Mouse (Mus musculus): ENCODE data around the gene Actl11. TPM values are rescaled to one million over a fixed set of nuclear protein-coding genes. Genes with fewer than 3 reads are reported as not detected.

The Actl11 gene
- polyA plus RNA-seq, 1 experiment from 2014 or later: not detected

GRCm38 (mm10) chr9:107901627-107901914 is 26.7 kb upstream of the Actl11 start:
- ATAC-seq (ENCODE audit: insufficient read depth, low FRiP score): no peak
- Histone ChIP-seq H3K9me3 (replicated peaks; ENCODE audit: control insufficient read depth, low read length) (no peaks in the 10 kb centered on the region), H3K27ac (ENCODE audit: low read length) (no peak overlapping the region), H3K27me3 (ENCODE audit: control insufficient read depth, insufficient read depth, low read length) (no peaks in the 10 kb centered on the region), H3K9ac (ENCODE audit: low read length) (no peak overlapping the region; the same call in 1 of the 2 replicates), H3K4me1 (ENCODE audit: control insufficient read depth, insufficient read depth, low read length) (peaks cover 13% of the 10 kb centered on the region), H3K36me3 (ENCODE audit: control insufficient read depth, insufficient read depth, low read length) (no peaks in the 10 kb centered on the region), H3K4me2 (ENCODE audit: low read depth, low read length) (peak overlapping the region; percentile 48; the same call in 1 of the 2 replicates), H3K4me3 (replicated peaks; ENCODE audit: low read length) (no peak overlapping the region)
- 25% methylated on average over 17 of the region's 17 CpGs for WGBS

GRCm38 (mm10) chr9:107904726-107905125 is 23.5 kb upstream of the Actl11 start:
- no peaks in the 10 kb centered on the region for H3K36me3 ChIP-seq (ENCODE audit: control insufficient read depth, insufficient read depth, low read length)
- 4% methylated on average over 4 of the region's 4 CpGs for WGBS
- no peak; the same call in 1 of the 2 replicates for ATAC-seq (ENCODE audit: insufficient read depth, low FRiP score)
- H3K27ac ChIP-seq (ENCODE audit: low read length): peak overlapping the region; percentile 63; the same call in 1 of the 2 replicates
- no peaks in the 10 kb centered on the region for H3K9me3 ChIP-seq (replicated peaks; ENCODE audit: control insufficient read depth, low read length)
- H3K4me2 ChIP-seq (ENCODE audit: low read depth, low read length): no peak overlapping the region
- peaks cover 21% of the 10 kb centered on the region for H3K4me1 ChIP-seq (ENCODE audit: control insufficient read depth, insufficient read depth, low read length)
- no peaks in the 10 kb centered on the region for H3K27me3 ChIP-seq (ENCODE audit: control insufficient read depth, insufficient read depth, low read length)
- H3K9ac ChIP-seq (ENCODE audit: low read length): no peak overlapping the region
- no peak overlapping the region for H3K4me3 ChIP-seq (replicated peaks; ENCODE audit: low read length)

GRCm38 (mm10) chr9:107906252-107906966 is 21.9 kb upstream of the Actl11 start, which contains the start of gene Mst1r:
Mst1r (plus strand) TSS chr9:107906873.
- no peaks in the 10 kb centered on the region for H3K36me3 ChIP-seq (ENCODE audit: control insufficient read depth, insufficient read depth, low read length)
- H3K9ac ChIP-seq (ENCODE audit: low read length): peak within 1 kb of the TSS; percentile 82
- H3K4me2 ChIP-seq (ENCODE audit: low read depth, low read length): peak within 1 kb of the TSS; percentile 76
- H3K9me3 ChIP-seq (replicated peaks; ENCODE audit: control insufficient read depth, low read length): no peaks in the 10 kb centered on the region
- peak within 1 kb of the TSS; percentile 95 for H3K27ac ChIP-seq (ENCODE audit: low read length)
- 14% methylated on average over 19 of the region's 19 CpGs for WGBS
- H3K27me3 ChIP-seq (ENCODE audit: control insufficient read depth, insufficient read depth, low read length): no peaks in the 10 kb centered on the region
- H3K4me1 ChIP-seq (ENCODE audit: control insufficient read depth, insufficient read depth, low read length): peaks cover 35% of the 10 kb centered on the region
- H3K4me3 ChIP-seq (replicated peaks; ENCODE audit: low read length): peak within 1 kb of the TSS; percentile 60
- peak; percentile 82 for ATAC-seq (ENCODE audit: insufficient read depth, low FRiP score)

- 41% methylated on average over 31 of the region's 31 CpGs for WGBS
- H3K27ac ChIP-seq (ENCODE audit: low read length): peak overlapping the region; percentile 95
- no peak for ATAC-seq (ENCODE audit: insufficient read depth, low FRiP score)
- no peaks in the 10 kb centered on the region for H3K36me3 ChIP-seq (ENCODE audit: control insufficient read depth, insufficient read depth, low read length)
- H3K9ac ChIP-seq (ENCODE audit: low read length): peak overlapping the region; percentile 82
- H3K4me1 ChIP-seq (ENCODE audit: control insufficient read depth, insufficient read depth, low read length): peaks cover 37% of the 10 kb centered on the region
- H3K9me3 ChIP-seq (replicated peaks; ENCODE audit: control insufficient read depth, low read length): no peaks in the 10 kb centered on the region
- H3K4me3 ChIP-seq (replicated peaks; ENCODE audit: low read length): peak overlapping the region; percentile 60
- no peaks in the 10 kb centered on the region for H3K27me3 ChIP-seq (ENCODE audit: control insufficient read depth, insufficient read depth, low read length)
- peak overlapping the region; percentile 76 for H3K4me2 ChIP-seq (ENCODE audit: low read depth, low read length)
These were observed 21.1 kb upstream of the Actl11 start for GRCm38 (mm10) chr9:107906967-107907800.

- Histone ChIP-seq H3K9ac (ENCODE audit: low read length) (peak overlapping the region; percentile 82), H3K27ac (ENCODE audit: low read length) (peak overlapping the region; percentile 95)
These were observed 20.5 kb upstream of the Actl11 start for GRCm38 (mm10) chr9:107907801-107908120.

GRCm38 (mm10) chr9:107908410-107909158 is 19.7 kb upstream of the Actl11 start:
- Histone ChIP-seq H3K9ac (ENCODE audit: low read length) (peak overlapping the region; percentile 82), H3K27ac (ENCODE audit: low read length) (peak overlapping the region; percentile 95), H3K27me3 (ENCODE audit: control insufficient read depth, insufficient read depth, low read length) (no peaks in the 10 kb centered on the region), H3K36me3 (ENCODE audit: control insufficient read depth, insufficient read depth, low read length) (peaks cover 4% of the 10 kb centered on the region; the same call in 1 of the 2 replicates), H3K4me2 (ENCODE audit: low read depth, low read length) (peak overlapping the region; percentile 76), H3K9me3 (replicated peaks; ENCODE audit: control insufficient read depth, low read length) (no peaks in the 10 kb centered on the region), H3K4me3 (replicated peaks; ENCODE audit: low read length) (peak overlapping the region; percentile 60), H3K4me1 (ENCODE audit: control insufficient read depth, insufficient read depth, low read length) (peaks cover 37% of the 10 kb centered on the region)
- WGBS: 23% methylated on average over 18 of the region's 18 CpGs
- ATAC-seq (ENCODE audit: insufficient read depth, low FRiP score): peak; percentile 63; the same call in 1 of the 2 replicates

More at GRCm38 (mm10) chr9:107907801-107908120, 20.5 kb upstream of the Actl11 start:
- Histone ChIP-seq H3K4me3 (replicated peaks; ENCODE audit: low read length) (peak overlapping the region; percentile 60), H3K9me3 (replicated peaks; ENCODE audit: control insufficient read depth, low read length) (no peaks in the 10 kb centered on the region), H3K36me3 (ENCODE audit: control insufficient read depth, insufficient read depth, low read length) (no peaks in the 10 kb centered on the region), H3K4me2 (ENCODE audit: low read depth, low read length) (peak overlapping the region; percentile 76), H3K27me3 (ENCODE audit: control insufficient read depth, insufficient read depth, low read length) (no peaks in the 10 kb centered on the region), H3K4me1 (ENCODE audit: control insufficient read depth, insufficient read depth, low read length) (peaks cover 37% of the 10 kb centered on the region)
- no peak for ATAC-seq (ENCODE audit: insufficient read depth, low FRiP score)
- 54% methylated on average over 14 of the region's 14 CpGs for WGBS

- Histone ChIP-seq H3K27me3 (ENCODE audit: control insufficient read depth, insufficient read depth, low read length) (no peaks in the 10 kb centered on the region), H3K9ac (ENCODE audit: low read length) (peak overlapping the region; percentile 82), H3K27ac (ENCODE audit: low read length) (peak overlapping the region; percentile 95), H3K9me3 (replicated peaks; ENCODE audit: control insufficient read depth, low read length) (no peaks in the 10 kb centered on the region), H3K4me2 (ENCODE audit: low read depth, low read length) (peak overlapping the region; percentile 76), H3K4me1 (ENCODE audit: control insufficient read depth, insufficient read depth, low read length) (peaks cover 37% of the 10 kb centered on the region), H3K36me3 (ENCODE audit: control insufficient read depth, insufficient read depth, low read length) (peaks cover 4% of the 10 kb centered on the region; the same call in 1 of the 2 replicates), H3K4me3 (replicated peaks; ENCODE audit: low read length) (peak overlapping the region; percentile 60)
- WGBS: 57% methylated on average over 15 of the region's 15 CpGs
- ATAC-seq (ENCODE audit: insufficient read depth, low FRiP score): peak; percentile 76
These were observed 18.1 kb upstream of the Actl11 start for GRCm38 (mm10) chr9:107910025-107910769.

- 77% methylated on average over 16 of the region's 16 CpGs for WGBS
- Histone ChIP-seq H3K36me3 (ENCODE audit: control insufficient read depth, insufficient read depth, low read length) (peaks cover 7% of the 10 kb centered on the region; the same call in 1 of the 2 replicates), H3K9ac (ENCODE audit: low read length) (no peak overlapping the region), H3K9me3 (replicated peaks; ENCODE audit: control insufficient read depth, low read length) (no peaks in the 10 kb centered on the region), H3K4me1 (ENCODE audit: control insufficient read depth, insufficient read depth, low read length) (peaks cover 21% of the 10 kb centered on the region), H3K27ac (ENCODE audit: low read length) (no peak overlapping the region), H3K27me3 (ENCODE audit: control insufficient read depth, insufficient read depth, low read length) (no peaks in the 10 kb centered on the region), H3K4me2 (ENCODE audit: low read depth, low read length) (no peak overlapping the region), H3K4me3 (replicated peaks; ENCODE audit: low read length) (no peak overlapping the region)
- ATAC-seq (ENCODE audit: insufficient read depth, low FRiP score): no peak
These were observed 13.4 kb upstream of the Actl11 start for GRCm38 (mm10) chr9:107914764-107915420.

Data from stomach, embryonic 16.5 days (tissue).